Mouse (Mus musculus) retina, postnatal 7 days (tissue): ENCODE measurements around the gene Gm47995.
"Not testable (repeated sequence)": the region's sequence is repeated elsewhere in the genome, so short reads cannot be mapped to it uniquely, and the experiment has no call there.

Experiments used
- DNase-seq: peaks from one replicate; pipeline ENCODE4 v3.0.0-alpha.2; 2012; ENCODE audit warnings: low read depth, low spot score

Gene Gm47995

GRCm38 (mm10) chr1:151186186-151186585 lies 12.1 kb upstream of the Gm47995 start:
- DNase-seq, result not testable (repeated sequence)

GRCm38 (mm10) chr1:151186879-151187424 lies 11.3 kb upstream of the Gm47995 start:
- DNase-seq, result not testable (repeated sequence)

- DNase-seq, result no peak
Observed at GRCm38 (mm10) chr1:151188469-151188868, 9.8 kb upstream of the Gm47995 start.

GRCm38 (mm10) chr1:151192075-151192474 lies 6.2 kb upstream of the Gm47995 start, which contains the start of gene Gm8947:
Gene Gm8947 (plus strand): TSS chr1:151192376.
- DNase-seq, result not testable (repeated sequence)

- not testable (repeated sequence) for DNase-seq
Observed at GRCm38 (mm10) chr1:151192739-151193138, 5.5 kb upstream of the Gm47995 start.

GRCm38 (mm10) chr1:151195986-151196385 lies 2.3 kb upstream of the Gm47995 start:
- not testable (repeated sequence) for DNase-seq

GRCm38 (mm10) chr1:151196690-151197089 lies 1.6 kb upstream of the Gm47995 start:
- not testable (repeated sequence) for DNase-seq

GRCm38 (mm10) chr1:151200620-151201019 lies 2.4 kb downstream of the Gm47995 start:
- DNase-seq, result not testable (repeated sequence)

- DNase-seq, result not testable (repeated sequence)
Observed at GRCm38 (mm10) chr1:151202771-151203170, 4.5 kb downstream of the Gm47995 start.

- not testable (repeated sequence) for DNase-seq
Observed at GRCm38 (mm10) chr1:151203818-151204217, 5.6 kb downstream of the Gm47995 start, which contains the start of gene 3110040M04Rik. Gene 3110040M04Rik (plus strand): TSS chr1:151204121.

GRCm38 (mm10) chr1:151208493-151208892 lies 10.2 kb downstream of the Gm47995 start:
- not testable (repeated sequence) for DNase-seq

GRCm38 (mm10) chr1:151208944-151209343 lies 10.7 kb downstream of the Gm47995 start:
- not testable (repeated sequence) for DNase-seq

- not testable (repeated sequence) for DNase-seq
Observed at GRCm38 (mm10) chr1:151209824-151210355, 11.6 kb downstream of the Gm47995 start, which contains the start of gene Gm47996. Gene Gm47996 (plus strand): TSS chr1:151210131.

GRCm38 (mm10) chr1:151211666-151212065 lies 13.4 kb downstream of the Gm47995 start:
- DNase-seq, result not testable (repeated sequence)

GRCm38 (mm10) chr1:151214862-151215261 lies 16.6 kb downstream of the Gm47995 start:
- no peak for DNase-seq

GRCm38 (mm10) chr1:151215985-151216384 lies 17.7 kb downstream of the Gm47995 start:
- no peak for DNase-seq

- DNase-seq, result no peak
Observed at GRCm38 (mm10) chr1:151216417-151216816, 18.2 kb downstream of the Gm47995 start.

GRCm38 (mm10) chr1:151219045-151219444 lies 20.8 kb downstream of the Gm47995 start:
- no peak for DNase-seq

- no peak for DNase-seq
Observed at GRCm38 (mm10) chr1:151220098-151220497, 21.9 kb downstream of the Gm47995 start.

GRCm38 (mm10) chr1:151222561-151223267 lies 24.5 kb downstream of the Gm47995 start:
- no peak for DNase-seq

- no peak for DNase-seq
Observed at GRCm38 (mm10) chr1:151223377-151223776, 25.1 kb downstream of the Gm47995 start.

- DNase-seq, result no peak
Observed at GRCm38 (mm10) chr1:151224536-151224935, 26.3 kb downstream of the Gm47995 start.

- no peak for DNase-seq
Observed at GRCm38 (mm10) chr1:151227506-151227905, 29.3 kb downstream of the Gm47995 start.
